ENCODE assay signal across 25 mouse cellular contexts in genomic region chr2:129614482-129615185, GRCm38 (mm10). TPM values are rescaled to one million over a fixed set of nuclear protein-coding genes. Genes with fewer than 3 reads are reported as not detected.
A peak's percentile ranks its signal among the peaks of the same experiment; 100 is the strongest.
DNase-seq lines count a peak whose midpoint lies in the region; ATAC-seq and TF ChIP-seq lines count a peak whose summit lies in the region.
"Had no signal": no experiment of that assay in that cellular context is flagged by ENCODE, and none has a peak within 500 bp of the region (broad histone marks: within the 10 kb centered on the region; RNA-seq: fewer than 3 reads in every experiment).

No protein-coding gene starts in this region.

- no peak overlapping the region for H3K4me3 ChIP-seq in gastrocnemius, adult 2 months
- no peak overlapping the region for H3K4me3 ChIP-seq in kidney, adult 2 months (ENCODE audit: insufficient read depth, low read depth, low read length)
- no peak overlapping the region for H3K4me3 ChIP-seq in lung, embryonic 14.5 days (ENCODE audit: low read depth, low read length)
- H3K4me3 ChIP-seq: forebrain, embryonic 10.5 days; forebrain, embryonic 13.5 days; heart, adult 2 months; heart, embryonic 10.5 days; heart, embryonic 13.5 days; hindbrain, embryonic 12.5 days; hindbrain, embryonic 15.5 days had no signal

- TF ChIP-seq CTCF in gastrocnemius, adult 2 months (IDR thresholded peaks at IDR 0.05): no peak
- TF ChIP-seq CTCF in kidney, adult 2 months (conservative IDR thresholded peaks at IDR 0.05; ENCODE audit: insufficient read depth, insufficient read length, low read depth, low read length): no peak
- TF ChIP-seq CTCF in lung, embryonic 14.5 days (IDR thresholded peaks at IDR 0.05; ENCODE audit: low read depth): no peak

- H3K27ac ChIP-seq in gastrocnemius, adult 2 months: no peak overlapping the region
- 0 out of 2 replicates have a peak overlapping the region, but pooled peaks have one; percentile 24 for H3K27ac ChIP-seq in kidney, adult 2 months (ENCODE audit: insufficient read depth, low read depth, low read length)
- no peak overlapping the region for H3K27ac ChIP-seq in lung, embryonic 14.5 days (ENCODE audit: low read depth)
- H3K27ac ChIP-seq: forebrain, embryonic 10.5 days; forebrain, embryonic 13.5 days; heart, adult 2 months; heart, embryonic 10.5 days; heart, embryonic 13.5 days; hindbrain, embryonic 12.5 days; hindbrain, embryonic 15.5 days had no signal

- no peaks in the 10 kb centered on the region; the same call in 1 of the 2 replicates for H3K4me1 ChIP-seq in kidney, adult 2 months (ENCODE audit: control insufficient read depth, insufficient read depth, low read length)
- H3K4me1 ChIP-seq in lung, embryonic 14.5 days (ENCODE audit: insufficient read depth): no peaks in the 10 kb centered on the region
- H3K4me1 ChIP-seq: forebrain, embryonic 13.5 days; hindbrain, embryonic 12.5 days; hindbrain, embryonic 15.5 days had no signal

- intact Hi-C loops in gastrocnemius, adult 2 months (cut with DNase I): no loop called here
- intact Hi-C loops in gastrocnemius, postnatal 36 days (cut with DNase I): no loop called here

- H3K4me2 ChIP-seq in lung, embryonic 14.5 days: no peak overlapping the region
- H3K4me2 ChIP-seq: forebrain, embryonic 13.5 days; heart, embryonic 13.5 days; hindbrain, embryonic 12.5 days; hindbrain, embryonic 15.5 days had no signal

- H3K9me3 ChIP-seq in lung, embryonic 14.5 days (ENCODE audit: low read depth, low read length): no peaks in the 10 kb centered on the region; the same call in 1 of the 2 replicates
- H3K9me3 ChIP-seq: forebrain, embryonic 10.5 days; forebrain, embryonic 13.5 days; heart, embryonic 13.5 days; hindbrain, embryonic 12.5 days; hindbrain, embryonic 15.5 days had no signal

- no peaks in the 10 kb centered on the region for H3K36me3 ChIP-seq in kidney, adult 2 months (ENCODE audit: control insufficient read depth, insufficient read depth, low read length)
- peaks cover 16% of the 10 kb centered on the region; the same call in 1 of the 2 replicates for H3K36me3 ChIP-seq in lung, embryonic 14.5 days (ENCODE audit: insufficient read depth)
- H3K36me3 ChIP-seq: G1E had no signal

- ATAC-seq in lung, embryonic 14.5 days (ENCODE audit: insufficient read depth): peak; percentile 48; the same call in 1 of the 2 replicates
- ATAC-seq: forebrain, embryonic 13.5 days; forebrain, embryonic 16.5 days; Patski had no signal

- H3K27me3 ChIP-seq in kidney, adult 2 months (replicated peaks; ENCODE audit: control insufficient read depth, insufficient read depth, low read length): no peaks in the 10 kb centered on the region
- no peaks in the 10 kb centered on the region for H3K27me3 ChIP-seq in lung, embryonic 14.5 days (ENCODE audit: insufficient read depth, low read length)
- H3K27me3 ChIP-seq: CH12.LX; forebrain, embryonic 13.5 days; heart, embryonic 13.5 days; hindbrain, embryonic 12.5 days; hindbrain, embryonic 15.5 days; Patski had no signal

- DNase-seq in gastrocnemius, adult 2 months: peak; percentile 2
- no peak for DNase-seq in gastrocnemius, postnatal 36 days
- peak; percentile 79 for DNase-seq in kidney, adult 2 months
- no peak for DNase-seq in kidney, adult 18-20 months
- peak; percentile 62 for DNase-seq in lung, embryonic 14.5 days
- DNase-seq in lung, postnatal 10 days: no peak
- DNase-seq in brain, adult 2 months (ENCODE audit: low read depth, low spot score): peak; percentile 57
- DNase-seq: adrenal gland, postnatal 10 days; adrenal gland, postnatal 36 days; B cell, adult 2 months; cerebellum, adult 11 months; cerebellum, adult 8-10 months; cerebellum, postnatal 14 days; gastrocnemius, postnatal 14 days had no signal

- no peak overlapping the region for H3K9ac ChIP-seq in lung, embryonic 14.5 days
- H3K9ac ChIP-seq: forebrain, embryonic 13.5 days; heart, embryonic 13.5 days; hindbrain, embryonic 12.5 days; hindbrain, embryonic 15.5 days had no signal

- no peak for TF ChIP-seq POLR2A in kidney, adult 2 months (IDR thresholded peaks at IDR 0.05; ENCODE audit: low read depth, low read length)

- WGBS in kidney, adult 2 months: 64% methylated on average over 10 of the region's 10 CpGs
- 77% methylated on average over 10 of the region's 10 CpGs for WGBS in lung, embryonic 14.5 days

RNA-seq across cellular contexts. Expression of gene Sirpa, which starts 22.0 kb away (rescaled TPM):
- total RNA-seq in gastrocnemius, adult 2 months (2021): 1 to 10 TPM; 5.0 to 7.4 TPM
- 1 to 10 TPM; 5.9 to 6.5 TPM for total RNA-seq in gastrocnemius, postnatal 36 days (2021)
- 106 and 110 TPM in 2 replicates for polyA plus RNA-seq in kidney, adult 2 months (2012; rRNA removed)
- 25.0 and 26.5 TPM in 2 replicates for polyA plus RNA-seq in lung, embryonic 14.5 days (2014; fragmentation: Nextera tagmentation; extraction: Ambion mirVana)
- polyA plus RNA-seq: G1E had no signal

Comparison
In these comparisons a context has a peak if more than half of its experiments do, and no peak if none do; other contexts are left out.
1. DNase-seq: peak in gastrocnemius, adult 2 months (single experiment), kidney, adult 2 months (single experiment), lung, embryonic 14.5 days (single experiment) and brain, adult 2 months (single experiment); none in gastrocnemius, postnatal 36 days (0 of 2), kidney, adult 18-20 months (single experiment) and lung, postnatal 10 days (single experiment).